8 mouse cellular contexts compared by ENCODE assay signal in the genomic region with DNA sequence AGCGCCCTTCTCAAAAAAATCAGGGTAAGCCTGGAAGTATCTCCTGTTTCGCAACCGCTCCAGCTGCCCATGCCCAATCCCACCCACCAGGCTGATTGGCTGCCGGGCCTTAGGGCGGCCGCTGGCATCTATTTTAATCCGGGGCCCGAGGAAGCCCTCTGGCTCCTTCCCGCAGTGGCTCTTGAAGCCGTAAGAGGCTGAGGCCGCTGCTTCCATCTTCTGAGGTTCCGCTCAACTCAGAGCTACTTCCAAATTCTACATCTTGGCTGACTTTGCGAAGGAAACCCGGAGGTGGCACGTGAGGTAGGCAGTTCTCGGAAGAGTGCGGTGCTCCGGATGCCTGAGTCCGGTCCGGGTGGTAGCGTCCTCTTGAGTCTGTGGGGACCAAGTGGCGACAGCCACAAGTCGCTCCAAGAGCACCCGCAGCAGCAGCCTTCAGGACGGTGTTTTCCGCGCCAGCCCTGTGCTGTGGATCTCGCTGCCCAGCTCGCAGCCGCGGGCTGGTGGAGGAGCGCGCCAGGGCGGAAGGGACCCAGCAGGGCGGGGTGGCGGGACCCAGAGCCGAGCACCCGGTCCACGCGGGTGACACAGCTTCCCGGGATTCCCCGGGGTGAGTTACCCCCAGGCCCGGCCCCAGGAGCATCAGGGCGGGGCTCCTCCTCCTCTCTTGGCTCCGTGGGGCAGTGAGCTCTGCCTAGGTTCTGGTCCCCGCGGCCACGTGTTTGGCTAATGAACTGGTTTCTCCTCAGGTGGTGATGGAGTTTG. TPM values are rescaled to one million over a fixed set of nuclear protein-coding genes. Genes with fewer than 3 reads are reported as not detected.
DNase-seq lines count a peak whose midpoint lies in the region; ATAC-seq and TF ChIP-seq lines count a peak whose summit lies in the region.

A gene (plus strand): TSS at position 161 of the 765 bp plus-strand sequence.

- H3K9me3 ChIP-seq in heart, embryonic 12.5 days (replicated peaks): no peaks in the 10 kb centered on the region
- no peaks in the 10 kb centered on the region for H3K9me3 ChIP-seq in kidney, embryonic 16.5 days (ENCODE audit: low read length)

- 0 out of 2 replicates have a peak, but pooled peaks cover 3% of the 10 kb centered on the region for H3K4me1 ChIP-seq in heart, embryonic 12.5 days (replicated peaks)
- no peaks in the 10 kb centered on the region for H3K4me1 ChIP-seq in kidney, embryonic 16.5 days (ENCODE audit: insufficient read depth, low read length)
- H3K4me1 ChIP-seq in liver, adult 2 months (ENCODE audit: control insufficient read depth, insufficient read depth, low read length): no peaks in the 10 kb centered on the region

- peak; percentile 19; the same call in 1 of the 2 replicates for ATAC-seq in erythroid progenitor cell, adult 5-6 weeks (replicated peaks; ENCODE audit: low FRiP score, poor library complexity, severe bottlenecking)
- ATAC-seq in heart, embryonic 12.5 days (ENCODE audit: insufficient number of reproducible peaks, low FRiP score): peak; percentile 81
- ATAC-seq in kidney, embryonic 16.5 days (ENCODE audit: low FRiP score, low TSS enrichment): peak; percentile 91

- peak; percentile 77 for DNase-seq in CD4-positive helper T cell, adult 2 months (ENCODE audit: low read depth, low spot score)
- peak; percentile 79 for DNase-seq in brain, embryonic 14.5 days (ENCODE audit: low read depth)
- DNase-seq in liver, adult 2 months (ENCODE audit: extremely low read depth, low read depth, low spot score): peak; percentile 49
- peak; percentile 16 to 18 for DNase-seq in monocyte, adult 2 months (ENCODE audit: low read depth in 1 of 2, low spot score in 2 of 2)
- peak; percentile 3 to 4 for DNase-seq in spleen, postnatal 36 days (ENCODE audit: low spot score in 2 of 2)

- TF ChIP-seq POLR2A in brain, embryonic 14.5 days (IDR thresholded peaks at IDR 0.05; ENCODE audit: borderline replicate concordance, extremely low read depth, insufficient read depth, insufficient read length, poor library complexity, severe bottlenecking): no peak
- TF ChIP-seq POLR2A in liver, adult 2 months (IDR thresholded peaks at IDR 0.05; ENCODE audit: extremely low read depth, insufficient read depth, low read length): 0 out of 2 replicates have a peak, but pooled peaks have one; percentile 15

- peak within 1 kb of the TSS; percentile 56 for H3K9ac ChIP-seq in heart, embryonic 12.5 days
- peak within 1 kb of the TSS; percentile 58 for H3K9ac ChIP-seq in kidney, embryonic 16.5 days (replicated peaks; ENCODE audit: low read length)
- H3K9ac ChIP-seq in liver, adult 2 months (ENCODE audit: low read depth, low read length): peak within 1 kb of the TSS; percentile 9; the same call in 1 of the 2 replicates

- WGBS in heart, embryonic 12.5 days: under 1% methylated on average over 48 of the region's 48 CpGs
- under 1% methylated on average over 45 of the region's 48 CpGs for WGBS in kidney, embryonic 16.5 days
- WGBS in liver, adult 2 months: 1% methylated on average over 48 of the region's 48 CpGs

- no peak within 1 kb of the TSS for H3K27ac ChIP-seq in heart, embryonic 12.5 days (ENCODE audit: poor library complexity, severe bottlenecking)
- H3K27ac ChIP-seq in kidney, embryonic 16.5 days (ENCODE audit: low read length): no peak within 1 kb of the TSS
- no peak within 1 kb of the TSS for H3K27ac ChIP-seq in liver, adult 2 months (replicated peaks; ENCODE audit: insufficient read depth, low read depth, low read length)

- TF ChIP-seq CTCF in brain, embryonic 14.5 days (IDR thresholded peaks at IDR 0.05; ENCODE audit: borderline replicate concordance, extremely low read depth, insufficient read depth, insufficient read length): no peak
- TF ChIP-seq CTCF in liver, adult 2 months (IDR thresholded peaks at IDR 0.05; ENCODE audit: low read depth, low read length): no peak

- H3K4me3 ChIP-seq in heart, embryonic 12.5 days: peak within 1 kb of the TSS; percentile 56
- peak within 1 kb of the TSS; percentile 58 for H3K4me3 ChIP-seq in kidney, embryonic 16.5 days (ENCODE audit: low read length)
- peak within 1 kb of the TSS; percentile 62 for H3K4me3 ChIP-seq in liver, adult 2 months (ENCODE audit: insufficient read depth, low read depth, low read length)

- no peaks in the 10 kb centered on the region for H3K36me3 ChIP-seq in heart, embryonic 12.5 days
- no peaks in the 10 kb centered on the region for H3K36me3 ChIP-seq in kidney, embryonic 16.5 days (ENCODE audit: insufficient read depth, low read length)
- H3K36me3 ChIP-seq in liver, adult 2 months (ENCODE audit: control insufficient read depth, insufficient read depth, low read length): no peaks in the 10 kb centered on the region

- H3K27me3 ChIP-seq in heart, embryonic 12.5 days (replicated peaks): no peaks in the 10 kb centered on the region
- no peaks in the 10 kb centered on the region for H3K27me3 ChIP-seq in kidney, embryonic 16.5 days (ENCODE audit: insufficient read depth, low read length)
- H3K27me3 ChIP-seq in liver, adult 2 months (ENCODE audit: control insufficient read depth, insufficient read depth, low read length): no peaks in the 10 kb centered on the region

- no peaks in the 10 kb centered on the region for H3K79me2 ChIP-seq in liver, adult 2 months (ENCODE audit: control insufficient read depth, insufficient read depth, low read length)

- H3K4me2 ChIP-seq in heart, embryonic 12.5 days: peak within 1 kb of the TSS; percentile 99
- H3K4me2 ChIP-seq in kidney, embryonic 16.5 days (replicated peaks; ENCODE audit: low read depth, low read length): peak within 1 kb of the TSS; percentile 98

RNA-seq across cellular contexts. Expression of the gene that starts here (rescaled TPM):
- polyA plus RNA-seq in brain, embryonic 14.5 days (2012; rRNA removed): 0.35 and 0.59 TPM in 2 replicates
- total RNA-seq in erythroid progenitor cell, adult 5-6 weeks (2015; ENCODE audit: low replicate concordance): 0.84 TPM in 1 of 2 replicates, not detected in the other
- 4.4 TPM in 1 of 2 replicates, not detected in the other for total RNA-seq in erythroid progenitor cell, adult 5-6 weeks (2017; ENCODE audit: low replicate concordance)
- polyA plus RNA-seq in heart, embryonic 12.5 days (2016; fragmentation: Nextera tagmentation; extraction: Ambion mirVana): 0.82 and 1.5 TPM in 2 replicates
- polyA plus RNA-seq in kidney, embryonic 16.5 days (2015; fragmentation: Nextera tagmentation; extraction: Ambion mirVana): 1.7 and 2.0 TPM in 2 replicates
- total RNA-seq in liver, adult 2 months (2014; rRNA removed): 1.1 and 2.5 TPM in 2 replicates
- polyA plus RNA-seq in liver, adult 2 months (2012; rRNA removed): 0.23 and 2.6 TPM in 2 replicates

Comparison
In these comparisons a context has a peak if more than half of its experiments do, and no peak if none do; other contexts are left out.
1. Peak in DNase-seq in brain, embryonic 14.5 days; RNA of the gene not detected or under 1 TPM.
2. DNase-seq: peak in every context shown above with its lines; median percentile 79 in brain, embryonic 14.5 days; 77 in CD4-positive helper T cell, adult 2 months; 49 in liver, adult 2 months; 17 in monocyte, adult 2 months; 4 in spleen, postnatal 36 days.
3. ATAC-seq: peak in every context shown above with its lines; median percentile 91 in kidney, embryonic 16.5 days; 81 in heart, embryonic 12.5 days; 19 in erythroid progenitor cell, adult 5-6 weeks.